Mouse (Mus musculus) cerebellum, postnatal 25 days (tissue): ENCODE measurements around the gene Spata45.

ENCODE experiments used
- DNase-seq, 2 experiments: peaks; one replicate each; pipeline ENCODE4 v3.0.0; 2021; ENCODE audit warnings: mixed read lengths in 2 of 2

Spata45 gene

DNA sequence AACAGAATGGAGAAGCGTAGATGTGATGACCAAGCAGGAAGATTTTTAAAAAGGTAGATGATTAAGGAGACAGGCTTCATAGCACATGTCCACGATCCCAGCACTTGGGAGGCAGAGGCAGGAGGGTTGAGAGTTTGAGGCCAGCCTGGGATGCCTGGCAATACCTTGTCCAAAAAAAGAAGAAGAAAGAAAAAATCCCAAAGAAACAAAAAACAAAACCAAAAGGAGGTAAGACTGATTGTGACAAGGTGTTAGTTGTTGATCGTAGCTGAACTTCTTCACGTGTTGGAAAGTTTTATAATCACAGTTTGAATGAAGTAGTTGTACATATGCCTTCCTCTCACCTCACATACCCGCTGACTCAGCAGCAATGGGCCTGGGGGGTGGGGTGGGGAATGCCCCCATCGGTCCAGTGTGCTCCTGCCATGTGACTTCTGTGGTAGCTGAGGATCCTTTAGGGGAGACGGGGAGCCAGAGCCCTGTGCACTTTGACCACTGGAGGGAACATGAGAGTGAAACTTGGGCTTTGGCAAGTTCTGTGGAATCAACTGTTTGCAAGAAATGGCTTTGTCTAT lies 50.0 kb downstream of the Spata45 start:
- DNase-seq, result no peak

DNA sequence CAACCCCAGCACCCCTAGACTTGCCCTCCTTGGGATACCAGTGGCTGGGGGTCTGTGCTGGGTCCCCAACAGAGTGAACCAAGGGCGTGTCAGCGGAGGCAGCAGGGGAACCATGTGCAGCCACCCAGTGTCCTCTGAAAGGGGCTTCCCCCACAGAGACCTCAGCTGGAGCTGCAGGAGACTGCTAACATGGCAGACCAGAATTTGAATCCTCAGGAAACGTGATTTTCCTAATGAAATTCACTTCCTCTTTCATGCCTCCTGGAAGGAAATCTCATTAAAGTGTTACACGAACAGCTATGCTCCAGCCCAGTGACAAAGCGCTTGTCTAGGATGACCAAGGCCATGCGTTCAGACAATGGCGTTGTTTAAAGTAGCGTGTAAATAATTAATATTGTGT lies 50.5 kb downstream of the Spata45 start:
- DNase-seq, result no peak

- DNase-seq, result no peak
Observed at GRCm38 (mm10) chr1:191087955-191088354, 51.5 kb downstream of the Spata45 start.

- no peak for DNase-seq
Observed at GRCm38 (mm10) chr1:191089355-191089754, 52.9 kb downstream of the Spata45 start.

GRCm38 (mm10) chr1:191092050-191092449 lies 55.6 kb downstream of the Spata45 start:
- no peak for DNase-seq
